Mouse (Mus musculus) mouse embryonic stem cell (cell line): ENCODE results near the gene Psmd11.

Experiments
- in situ Hi-C, 2 experiments: fragments of 300-500 bp; cut with MboI; formaldehyde crosslinking; loops; 1 replicate in 1 of 2; 3 replicates in 1 of 2; pipeline ENCODE4 v1.14.3; 2019 to 2020; ENCODE audit warnings: low sequenced_read_pairs in 2 of 2, low pct_unique_long_range_greater_than_20kb in 1 of 2, mixed read lengths in 1 of 2; ENCODE audit not compliant: unreplicated experiment in 1 of 2

Gene Psmd11

GRCm38 (mm10) chr11:80515346-80515745, 86.9 kb downstream of the Psmd11 start:
- in situ Hi-C loops = no loop called here

GRCm38 (mm10) chr11:80515895-80516294, 87.5 kb downstream of the Psmd11 start:
- in situ Hi-C loops = no loop called here

- in situ Hi-C loops = no loop called here
Observed at GRCm38 (mm10) chr11:80518421-80519367, 90.3 kb downstream of the Psmd11 start.

GRCm38 (mm10) chr11:80521148-80521547, 92.7 kb downstream of the Psmd11 start:
- in situ Hi-C loops = no loop called here
